18 mouse cellular contexts compared by ENCODE assay signal in the genomic region with DNA sequence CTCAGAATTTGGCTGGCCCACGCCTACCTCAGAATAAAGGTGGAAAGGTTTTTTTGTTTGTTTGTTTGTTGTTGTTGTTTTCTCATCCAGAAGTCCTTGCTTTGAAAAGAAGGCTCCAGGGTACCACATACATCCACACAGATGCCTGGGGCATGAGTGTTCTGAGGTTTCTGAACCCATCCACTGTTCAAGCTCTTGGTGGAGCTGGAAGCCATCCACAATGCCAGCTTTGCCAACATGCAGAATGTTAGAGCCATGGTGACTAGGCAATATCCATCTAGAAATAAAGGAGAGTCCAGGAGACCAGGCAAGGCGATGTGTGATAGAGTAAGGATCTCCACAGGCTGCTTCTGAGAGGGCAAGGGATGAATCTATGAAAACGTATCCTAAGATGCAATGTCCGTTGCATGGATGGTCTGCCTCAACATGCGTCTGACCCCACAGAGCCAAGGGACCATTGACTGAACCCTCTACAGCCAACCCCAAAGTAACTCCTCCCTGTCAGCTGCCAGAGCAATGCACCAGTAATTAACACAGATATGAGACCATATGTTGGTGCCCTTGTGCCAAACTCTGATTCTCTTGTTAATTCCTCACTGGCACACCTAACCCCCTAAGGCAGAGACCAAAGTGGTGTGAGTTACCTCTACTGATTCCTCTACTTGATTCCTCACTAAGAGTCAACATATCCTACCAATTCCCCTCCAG.
DNase-seq lines count a peak whose midpoint lies in the region; ATAC-seq lines count a peak whose summit lies in the region.
"Had no signal": no experiment of that assay in that cellular context is flagged by ENCODE, and none has a peak within 500 bp of the region (broad histone marks: within the 10 kb centered on the region; RNA-seq: fewer than 3 reads in every experiment).

No protein-coding gene starts in this region.

- DNase-seq in forebrain, embryonic 10.5 days (ENCODE audit: extremely low spot score, low spot score): no peak
- DNase-seq in cerebellum, adult 18-20 months: peak; percentile 47 to 58
- DNase-seq in cerebellum, adult 9-11 months: peak; percentile 66
- DNase-seq in left cerebral cortex, adult 11 months (ENCODE audit: low spot score): no peak
- DNase-seq in heart, adult 9 months (ENCODE audit: low spot score in 2 of 2): no peak
- DNase-seq in kidney, postnatal 14 days: no peak
- DNase-seq: adrenal gland, postnatal 10 days; embryo, embryonic 11 days; gastrocnemius, postnatal 25 days; heart, postnatal 10 days; kidney, adult 11 months had no signal

- H3K4me1 ChIP-seq in forebrain, embryonic 15.5 days: 0 out of 2 replicates have a peak, but pooled peaks cover 6% of the 10 kb centered on the region
- H3K4me1 ChIP-seq in forebrain, embryonic 10.5 days: peaks cover 9% of the 10 kb centered on the region; the same call in 1 of the 2 replicates
- H3K4me1 ChIP-seq: embryonic facial prominence, embryonic 15.5 days; heart, embryonic 10.5 days; hindbrain, embryonic 13.5 days had no signal

- 89% methylated on average over 5 of the region's 5 CpGs for WGBS in forebrain, embryonic 15.5 days
- WGBS in forebrain, embryonic 10.5 days: 91% methylated on average over 5 of the region's 5 CpGs

- H3K4me3 ChIP-seq in forebrain, embryonic 15.5 days: no peak overlapping the region
- no peak overlapping the region for H3K4me3 ChIP-seq in forebrain, embryonic 10.5 days
- H3K4me3 ChIP-seq: embryonic facial prominence, embryonic 15.5 days; erythroblast, embryonic 14.5 days; heart, embryonic 10.5 days; hindbrain, embryonic 13.5 days had no signal

- no peaks in the 10 kb centered on the region for H3K27me3 ChIP-seq in forebrain, embryonic 15.5 days
- no peaks in the 10 kb centered on the region for H3K27me3 ChIP-seq in forebrain, embryonic 10.5 days (ENCODE audit: poor library complexity, severe bottlenecking)
- H3K27me3 ChIP-seq: embryonic facial prominence, embryonic 15.5 days; hindbrain, embryonic 13.5 days had no signal

- H3K36me3 ChIP-seq in forebrain, embryonic 15.5 days: no peaks in the 10 kb centered on the region
- no peaks in the 10 kb centered on the region for H3K36me3 ChIP-seq in forebrain, embryonic 10.5 days (replicated peaks)
- H3K36me3 ChIP-seq: embryonic facial prominence, embryonic 15.5 days; heart, embryonic 10.5 days; hindbrain, embryonic 13.5 days had no signal

- no peak for ATAC-seq in forebrain, embryonic 15.5 days (replicated peaks)
- ATAC-seq: forebrain, embryonic 16.5 days; hindbrain, postnatal 0 days had no signal

- peak overlapping the region; percentile 43; the same call in 1 of the 2 replicates for H3K27ac ChIP-seq in forebrain, embryonic 15.5 days (replicated peaks)
- no peak overlapping the region for H3K27ac ChIP-seq in forebrain, embryonic 10.5 days
- H3K27ac ChIP-seq: embryonic facial prominence, embryonic 15.5 days; heart, embryonic 10.5 days; hindbrain, embryonic 13.5 days; hindbrain, postnatal 0 days had no signal

- no peaks in the 10 kb centered on the region for H3K9me3 ChIP-seq in forebrain, embryonic 15.5 days
- H3K9me3 ChIP-seq in forebrain, embryonic 10.5 days: no peaks in the 10 kb centered on the region
- H3K9me3 ChIP-seq: embryonic facial prominence, embryonic 15.5 days; heart, embryonic 10.5 days; hindbrain, embryonic 13.5 days had no signal

- H3K9ac ChIP-seq in forebrain, embryonic 15.5 days (replicated peaks): no peak overlapping the region
- H3K9ac ChIP-seq: embryonic facial prominence, embryonic 15.5 days; hindbrain, embryonic 13.5 days had no signal

- H3K4me2 ChIP-seq in forebrain, embryonic 15.5 days (replicated peaks): no peak overlapping the region
- H3K4me2 ChIP-seq: embryonic facial prominence, embryonic 15.5 days; hindbrain, embryonic 13.5 days had no signal

Comparison
In these comparisons a context has a peak if more than half of its experiments do, and no peak if none do; other contexts are left out.
1. DNase-seq: peak in cerebellum, adult 18-20 months (2 of 2) and cerebellum, adult 9-11 months (single experiment); none in forebrain, embryonic 10.5 days (single experiment), left cerebral cortex, adult 11 months (single experiment), heart, adult 9 months (0 of 2) and kidney, postnatal 14 days (single experiment).